Mouse (Mus musculus): ENCODE data around the gene Gnb2.

DNA sequence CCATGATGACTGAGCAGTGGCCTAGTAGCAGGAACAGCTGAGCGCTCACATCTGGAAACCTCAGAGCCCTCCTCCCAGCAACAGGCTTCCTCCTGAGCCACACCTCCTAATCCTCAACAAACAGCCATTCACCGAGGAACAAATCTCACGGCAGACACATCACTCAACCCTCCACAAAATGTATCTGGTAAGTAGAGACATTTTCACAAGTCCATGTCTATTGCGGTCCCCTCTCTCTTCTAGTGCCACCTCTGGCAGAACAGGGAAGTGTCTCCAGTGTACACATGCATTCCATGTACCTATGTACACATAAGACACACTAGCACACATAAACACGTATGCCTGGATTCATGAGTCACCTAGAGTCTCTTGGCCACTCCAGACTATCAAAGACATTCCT is 17.8 kb upstream of the Gnb2 start:
- TF ChIP-seq RCOR1 (IDR thresholded peaks at IDR 0.05; ENCODE audit: low read depth, low read length) (no peak), TAL1 (IDR thresholded peaks at IDR 0.05; ENCODE audit: low read length) (no peak), POLR2A (IDR thresholded peaks at IDR 0.05; ENCODE audit: control insufficient read depth in 1 of 2, insufficient read depth in 1 of 2, low read depth in 1 of 2, low read length in 2 of 2, poor library complexity in 1 of 2) (no peak), ELF1 (IDR thresholded peaks at IDR 0.05; ENCODE audit: low read depth, low read length) (no peak), NRF1 (IDR thresholded peaks at IDR 0.05; ENCODE audit: insufficient read depth, low read depth, low read length, poor library complexity, severe bottlenecking) (no peak), CTCF (IDR thresholded peaks at IDR 0.05 in 2 of 3, conservative IDR thresholded peaks at IDR 0.05 in 1 of 3; ENCODE audit: control insufficient read depth in 1 of 3, insufficient read depth in 1 of 3, low read depth in 2 of 3, low read length in 3 of 3, poor library complexity in 1 of 3, severe bottlenecking in 1 of 3) (peak; percentile 25 to 57 (median 54); a peak in 5 of 6 replicates), SIN3A (IDR thresholded peaks at IDR 0.05; ENCODE audit: low read length) (no peak), SMC3 (IDR thresholded peaks at IDR 0.05; ENCODE audit: low read depth, low read length) (no peak; the same call in 1 of the 2 replicates), MAX (IDR thresholded peaks at IDR 0.05; ENCODE audit: low read length) (no peak)
